Mouse (Mus musculus) T-helper 2 cell (primary cell): ENCODE results near the gene BC030867.

Experiments
- in situ Hi-C: fragments of 300-600 bp; cut with MboI, MseI; formaldehyde crosslinking; loops from one replicate; pipeline ENCODE4 v1.15.1; 2025; ENCODE audit warnings: high pct_unique_total_duplicates

The BC030867 gene

GRCm38 (mm10) chr11:102312586-102312985 lies 63.9 kb downstream of the BC030867 start:
- in situ Hi-C loops = no loop called here

- in situ Hi-C loops = no loop called here
These were observed 65.6 kb downstream of the BC030867 start for GRCm38 (mm10) chr11:102314321-102314720.
